Mouse (Mus musculus): ENCODE data around the gene Stpg2. TPM values are rescaled to one million over a fixed set of nuclear protein-coding genes. Genes with fewer than 3 reads are reported as not detected.
"Not testable (repeated sequence)": the region's sequence is repeated elsewhere in the genome, so short reads cannot be mapped to it uniquely, and the experiment has no call there.

Gene Stpg2
- polyA plus RNA-seq, 1 experiment: 0.19 TPM

DNA sequence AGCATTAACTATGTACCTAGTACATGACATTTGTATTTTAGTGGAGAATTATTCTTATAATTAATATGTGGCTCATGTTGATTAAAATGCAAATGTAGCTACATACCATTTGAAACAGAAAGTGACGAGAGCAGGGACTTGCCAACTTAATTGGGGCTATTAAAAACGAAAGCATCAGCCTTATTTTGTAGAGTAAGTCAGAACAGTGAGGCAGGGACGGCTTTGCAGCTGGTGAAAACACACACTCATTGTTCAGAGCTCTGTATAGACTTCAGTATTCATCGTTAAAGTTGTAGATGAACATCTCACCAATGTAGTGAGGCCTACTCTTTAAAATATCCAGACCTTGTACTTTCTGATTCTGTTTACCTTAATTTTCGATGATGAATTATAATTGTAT lies 213.6 kb downstream of the Stpg2 start:
- DNase-seq (ENCODE audit: low read depth): no peak

DNA sequence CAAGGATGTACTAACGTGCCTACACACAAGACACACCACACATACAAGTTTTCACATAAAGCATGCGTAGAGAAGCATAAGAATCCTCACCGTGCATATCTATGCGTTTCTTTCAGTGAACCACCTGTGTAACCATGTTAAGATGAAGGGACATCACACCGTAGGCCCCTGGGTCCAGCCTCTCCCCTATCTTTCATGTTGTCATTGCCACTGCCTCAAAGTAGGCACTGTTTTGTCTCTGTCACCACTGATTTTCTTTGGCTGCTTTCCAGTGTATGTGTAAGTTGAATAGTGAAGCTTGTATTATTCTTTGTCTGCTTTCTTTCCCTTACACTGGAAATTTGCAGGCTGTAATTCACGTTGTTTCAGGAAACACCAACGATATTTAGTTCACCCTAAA lies 236.7 kb downstream of the Stpg2 start:
- no peak for DNase-seq (ENCODE audit: low read depth)

DNA sequence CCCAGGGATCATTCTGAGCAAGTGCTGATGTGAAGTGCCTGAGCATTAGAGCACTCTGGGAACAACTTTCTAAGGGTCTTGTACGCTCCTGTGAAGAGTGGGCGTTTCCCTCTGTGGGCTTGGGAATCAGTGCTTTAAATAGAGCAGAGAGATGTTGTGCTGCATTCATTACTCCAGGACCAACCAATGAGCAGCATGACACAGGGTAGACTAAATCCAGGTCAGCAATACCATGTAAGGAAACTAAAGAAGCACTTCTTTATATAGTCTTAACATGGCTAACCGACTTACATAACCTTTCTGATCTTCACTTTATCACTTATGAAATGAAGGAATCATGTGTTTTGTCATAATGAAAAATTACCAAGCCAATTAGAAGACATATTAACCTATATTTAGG lies 290.4 kb downstream of the Stpg2 start:
- no peak for DNase-seq (ENCODE audit: low read depth)

DNA sequence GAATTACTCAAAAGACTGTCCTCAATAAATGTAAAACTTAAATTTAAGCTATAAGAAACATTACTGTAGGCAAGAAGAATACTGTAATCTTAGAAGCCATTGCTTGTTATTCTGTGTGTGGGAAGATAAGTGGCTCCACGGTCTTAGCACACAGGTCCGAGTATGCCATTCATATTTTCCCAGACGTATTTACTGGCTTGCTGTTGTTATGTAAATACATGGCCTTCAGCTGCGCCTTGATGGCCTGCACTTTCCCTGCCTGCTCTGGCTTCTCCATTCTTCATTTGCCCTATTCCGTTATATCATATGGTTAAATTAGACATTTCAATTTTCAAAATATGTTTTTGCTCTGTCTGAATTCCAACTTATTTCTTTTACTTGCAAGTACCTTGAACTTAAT lies 296.7 kb downstream of the Stpg2 start:
- DNase-seq (ENCODE audit: low read depth): no peak

DNA sequence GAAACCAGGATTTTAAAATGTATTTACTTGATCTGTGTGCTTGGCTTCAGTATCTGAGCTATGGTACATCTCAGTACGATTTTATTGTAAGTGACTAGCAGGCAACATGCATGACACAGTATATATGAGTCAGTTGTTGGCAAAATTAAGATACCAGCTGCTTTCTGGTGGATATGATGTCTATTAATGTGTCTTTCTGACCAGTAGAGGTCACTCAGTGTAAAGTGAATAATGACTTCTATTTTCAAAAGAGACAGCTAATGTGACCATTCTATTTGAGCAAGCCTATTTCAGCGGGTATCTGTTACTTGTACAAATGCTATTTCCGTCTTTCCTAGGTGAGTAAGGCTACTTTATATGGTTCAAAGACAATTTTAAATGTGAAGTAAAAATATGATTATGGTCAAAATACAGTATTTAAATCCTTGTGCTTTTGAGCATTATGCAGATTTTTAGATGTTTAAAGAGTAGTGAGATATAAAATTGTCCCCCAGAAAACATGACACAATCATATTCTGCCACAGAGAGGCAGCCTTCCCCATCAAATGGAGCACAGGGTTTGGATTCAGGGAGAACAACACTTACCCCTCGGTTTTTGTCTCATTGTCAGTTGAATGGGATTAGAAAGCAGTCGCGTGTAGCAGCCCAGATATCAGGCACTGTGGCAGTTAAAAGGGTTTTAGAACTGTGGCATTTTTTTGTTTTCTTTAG lies 303.9 kb downstream of the Stpg2 start:
- DNase-seq (ENCODE audit: low read depth): no peak

- no peak for DNase-seq (ENCODE audit: low read depth)
Observed at GRCm38 (mm10) chr3:139578496-139578895, 373.0 kb downstream of the Stpg2 start.

- DNase-seq (ENCODE audit: low read depth): no peak
Observed at GRCm38 (mm10) chr3:139581298-139581697, 375.8 kb downstream of the Stpg2 start.

- no peak for DNase-seq (ENCODE audit: low read depth)
Observed at GRCm38 (mm10) chr3:139599508-139599907, 394.0 kb downstream of the Stpg2 start.

DNA sequence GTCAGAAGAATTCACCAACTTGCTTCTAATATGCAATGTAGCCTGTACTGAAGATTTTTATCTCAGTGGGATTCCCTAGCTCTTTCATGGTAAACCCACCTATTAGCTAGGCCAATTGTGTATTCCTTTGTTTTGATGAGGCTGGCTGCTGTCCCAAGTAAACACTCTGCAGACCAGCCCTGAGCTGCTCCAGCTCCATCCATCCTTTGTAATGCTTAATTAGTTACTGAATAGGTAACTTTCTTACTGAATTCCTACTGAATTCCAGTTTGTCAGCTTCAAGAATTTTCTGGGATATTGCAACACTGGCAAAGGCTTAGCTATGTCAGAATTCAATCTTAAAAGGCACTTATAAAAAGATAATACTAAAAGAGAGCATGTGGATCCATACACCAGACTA lies 402.8 kb downstream of the Stpg2 start:
- not testable (repeated sequence) for DNase-seq (ENCODE audit: low read depth)

DNA sequence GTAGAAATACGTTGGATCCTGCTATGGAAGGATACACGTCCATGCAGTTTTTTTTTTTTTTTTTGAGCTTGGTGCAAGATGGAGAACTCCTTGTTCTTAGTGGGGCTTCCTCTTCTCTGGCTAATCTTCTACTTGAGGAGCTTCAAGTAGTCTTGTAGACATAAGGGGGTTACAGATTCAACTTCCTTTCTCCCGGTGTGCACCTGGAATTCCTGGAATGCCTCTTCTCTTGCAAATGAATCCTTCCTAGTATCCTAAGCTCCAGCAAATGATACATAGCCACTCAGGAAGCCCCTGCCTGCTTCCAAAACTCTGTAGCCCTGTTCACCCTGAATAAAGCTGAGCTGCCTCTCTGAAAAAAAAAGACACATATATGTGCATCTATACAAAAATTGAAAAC lies 409.1 kb downstream of the Stpg2 start:
- no peak for DNase-seq (ENCODE audit: low read depth)

DNA sequence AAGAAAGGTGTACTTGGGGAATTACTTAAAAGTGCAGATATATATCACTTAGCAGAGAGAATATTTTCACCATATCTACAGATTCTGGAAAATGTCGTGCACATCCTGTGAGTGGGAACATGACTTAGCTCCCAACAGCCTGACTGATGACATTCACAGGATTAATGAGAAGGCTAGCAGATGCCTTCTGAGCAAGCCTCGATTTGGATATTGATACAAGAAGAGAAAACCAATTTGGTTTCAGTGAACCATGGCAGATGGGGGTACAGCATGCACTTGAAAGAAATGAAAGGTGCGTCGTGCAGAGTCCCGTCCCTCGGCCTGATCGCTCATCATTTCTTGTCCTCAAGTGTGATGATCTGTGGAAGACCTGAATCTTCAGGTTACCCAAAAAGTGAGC lies 410.3 kb downstream of the Stpg2 start:
- no peak for DNase-seq (ENCODE audit: low read depth)

GRCm38 (mm10) chr3:139637887-139638286 lies 432.4 kb downstream of the Stpg2 start:
- DNase-seq (ENCODE audit: low read depth): no peak

DNA sequence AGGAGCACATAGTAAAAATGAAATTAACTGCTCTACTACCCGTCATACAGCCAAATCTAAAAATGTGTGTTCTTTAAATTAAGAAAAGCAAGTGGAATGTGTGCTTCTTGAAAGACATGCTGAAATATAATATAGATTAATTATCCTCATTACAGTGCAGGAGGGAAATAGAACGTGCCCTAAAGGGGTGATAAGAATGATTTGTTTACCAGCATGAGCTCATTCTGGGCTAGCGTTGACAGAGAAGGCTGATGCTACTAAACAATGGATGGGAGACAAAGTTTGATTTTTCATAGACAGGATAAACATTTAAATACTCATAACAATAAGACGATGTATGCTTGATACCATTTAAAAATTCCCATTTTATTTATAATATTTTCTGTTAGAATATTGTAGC lies 446.0 kb downstream of the Stpg2 start:
- no peak for DNase-seq (ENCODE audit: low read depth)

- DNase-seq (ENCODE audit: low read depth): no peak
Observed at GRCm38 (mm10) chr3:139659416-139659815, 453.9 kb downstream of the Stpg2 start.

DNA sequence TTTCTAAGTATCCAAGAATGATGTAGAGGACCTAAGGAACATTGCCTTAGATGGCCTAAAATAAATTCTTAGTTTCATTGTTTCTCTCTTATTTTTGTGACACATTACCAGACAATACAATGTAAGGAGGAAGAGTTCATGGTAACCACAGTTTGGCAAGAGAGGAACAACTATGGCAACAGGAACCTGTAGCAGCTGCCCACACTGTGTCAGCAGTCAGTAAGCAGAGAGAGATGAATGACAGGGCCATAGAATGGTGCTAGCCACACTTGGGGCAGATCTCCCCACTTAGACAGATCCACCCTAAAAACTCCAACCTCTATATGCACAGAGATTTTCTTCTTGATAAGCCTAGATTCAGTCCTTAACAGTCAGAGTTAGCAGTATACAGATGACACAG lies 456.7 kb downstream of the Stpg2 start:
- DNase-seq (ENCODE audit: low read depth): no peak

GRCm38 (mm10) chr3:139663712-139664245 lies 458.3 kb downstream of the Stpg2 start:
- no peak for DNase-seq (ENCODE audit: low read depth)

- DNase-seq (ENCODE audit: low read depth): no peak
Observed at GRCm38 (mm10) chr3:139665047-139665446, 459.6 kb downstream of the Stpg2 start.

DNA sequence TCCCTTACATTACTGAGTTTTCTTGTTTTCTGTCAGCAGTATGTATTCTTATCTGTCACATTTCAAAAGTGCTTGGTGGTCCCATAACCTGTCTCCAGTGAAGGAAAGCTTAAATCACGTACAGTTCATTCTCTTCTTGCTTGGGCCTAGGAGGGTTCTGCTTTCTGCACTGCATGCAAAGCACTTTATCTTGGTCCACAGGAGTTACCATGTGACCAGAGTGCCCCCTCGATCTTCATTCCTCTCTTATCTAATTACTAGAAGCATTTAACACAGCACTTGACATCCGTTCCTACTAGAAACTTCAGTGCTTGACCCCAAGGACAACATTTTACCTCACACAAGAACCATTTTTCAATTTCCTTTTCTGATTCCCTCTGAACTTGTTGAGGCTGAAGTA lies 470.7 kb downstream of the Stpg2 start:
- no peak for DNase-seq (ENCODE audit: low read depth)

- no peak for DNase-seq (ENCODE audit: low read depth)
Observed at GRCm38 (mm10) chr3:139676723-139677122, 471.2 kb downstream of the Stpg2 start.

DNA sequence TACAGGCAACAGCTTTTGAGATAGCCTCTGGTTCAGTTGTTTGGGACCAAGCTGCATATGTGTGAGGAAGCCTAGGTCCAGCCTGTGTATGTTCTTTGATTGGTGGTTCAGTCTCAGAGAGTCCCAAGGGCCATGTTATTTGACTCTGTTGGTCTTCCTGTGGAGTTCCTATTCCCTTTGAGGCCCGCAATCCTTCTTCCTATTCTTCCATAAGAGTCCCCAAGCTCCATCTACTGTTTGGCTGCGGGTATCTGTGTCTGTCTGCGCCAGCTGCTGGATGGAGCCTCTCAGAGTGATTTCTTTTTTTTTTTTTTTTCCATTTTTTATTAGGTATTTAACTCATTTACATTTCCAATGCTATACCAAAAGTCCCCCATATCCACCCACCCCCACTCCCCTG lies 498.7 kb downstream of the Stpg2 start:
- DNase-seq (ENCODE audit: low read depth): not testable (repeated sequence)

GRCm38 (mm10) chr3:139707396-139707795 lies 501.9 kb downstream of the Stpg2 start:
- not testable (repeated sequence) for DNase-seq (ENCODE audit: low read depth)

DNA sequence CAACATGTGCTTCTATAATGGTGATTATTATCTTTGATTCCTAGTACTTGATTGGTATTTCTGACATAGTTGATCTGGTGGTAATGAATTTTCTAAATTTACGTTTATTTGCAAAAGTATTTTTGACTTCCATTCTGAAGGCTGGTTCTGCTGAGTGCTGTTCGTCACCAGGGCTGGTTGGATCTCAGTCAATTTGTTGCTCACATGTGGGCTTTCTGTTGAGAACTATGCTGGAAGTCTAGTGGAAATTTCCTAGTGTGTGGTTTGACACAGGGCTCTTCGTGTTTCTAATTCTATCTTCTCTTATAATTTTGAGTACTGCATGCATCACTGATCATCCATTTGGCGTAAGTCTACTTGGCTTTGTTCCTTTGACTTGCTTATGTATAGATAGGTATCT lies 504.3 kb downstream of the Stpg2 start:
- DNase-seq (ENCODE audit: low read depth): no peak

- DNase-seq (ENCODE audit: low read depth): no peak
Observed at GRCm38 (mm10) chr3:139728751-139729150, 523.3 kb downstream of the Stpg2 start.

DNA sequence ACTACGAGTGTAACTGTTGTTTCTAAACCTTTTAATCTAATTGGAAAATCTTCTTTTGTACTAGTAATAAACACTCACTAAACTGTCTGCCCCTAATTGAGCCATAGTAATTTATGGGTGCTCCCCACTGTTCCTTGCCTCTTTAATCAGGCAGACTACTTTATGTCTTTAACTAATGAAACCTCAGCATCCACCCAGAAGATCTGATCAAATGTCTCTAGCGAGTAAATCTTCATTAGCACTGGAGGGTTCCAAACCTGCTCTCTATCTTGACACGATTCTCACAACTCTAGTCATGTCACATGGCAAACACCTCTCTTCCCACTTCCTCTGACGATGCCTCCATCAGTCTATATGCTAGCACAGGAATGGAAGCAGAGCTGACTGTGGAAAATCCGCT lies 523.8 kb downstream of the Stpg2 start:
- DNase-seq (ENCODE audit: low read depth): no peak

Data from gonadal fat pad, adult 2 months (tissue).